Mouse (Mus musculus) brain, embryonic 14.5 days (tissue): ENCODE measurements around the gene Ccm2.

ENCODE experiments used
- CTCF ChIP-seq: fragments of 200-500 bp; IDR thresholded peaks from 2 replicates; pipeline ENCODE4 v1.5.1; 2012; ENCODE audit warnings: inconsistent platforms, mild to moderate bottlenecking, moderate library complexity, borderline replicate concordance; ENCODE audit not compliant: insufficient read depth, insufficient read length; ENCODE audit errors: extremely low read depth
- POLR2A ChIP-seq: fragments of 200-500 bp; IDR thresholded peaks from 2 replicates; pipeline ENCODE4 v1.6.1; 2012; ENCODE audit warnings: mild to moderate bottlenecking, inconsistent platforms, borderline replicate concordance; ENCODE audit not compliant: poor library complexity, insufficient read depth, insufficient read length, severe bottlenecking; ENCODE audit errors: extremely low read depth

DNA sequence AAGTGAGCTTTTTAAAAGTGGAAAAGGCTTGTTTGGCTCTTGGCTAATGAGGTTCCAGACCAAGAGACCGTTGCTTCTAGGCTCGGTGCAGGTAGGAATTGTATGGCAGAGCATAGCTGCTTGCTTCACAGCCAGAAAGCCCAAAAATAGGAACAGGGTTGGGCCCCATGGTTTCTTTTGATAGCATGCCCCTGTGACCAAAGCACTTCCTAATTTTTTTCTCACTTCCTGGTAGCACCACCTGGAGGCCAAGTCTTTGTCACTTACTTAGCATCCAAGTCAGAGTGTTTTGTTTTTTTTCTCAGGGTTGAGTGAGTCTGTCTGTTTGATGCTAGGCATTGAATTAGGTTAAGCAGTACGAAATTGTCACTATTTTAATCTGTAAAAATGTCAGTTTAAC is 40.0 kb downstream of the Ccm2 start:
- no peak for TF ChIP-seq POLR2A
- TF ChIP-seq CTCF = no peak
